Mouse (Mus musculus) cerebellum, adult 11 months (tissue): ENCODE results near the gene Slc7a7.

Experiments used
- DNase-seq: peaks from one replicate; pipeline ENCODE4 v3.0.0; 2022

The Slc7a7 gene

DNA sequence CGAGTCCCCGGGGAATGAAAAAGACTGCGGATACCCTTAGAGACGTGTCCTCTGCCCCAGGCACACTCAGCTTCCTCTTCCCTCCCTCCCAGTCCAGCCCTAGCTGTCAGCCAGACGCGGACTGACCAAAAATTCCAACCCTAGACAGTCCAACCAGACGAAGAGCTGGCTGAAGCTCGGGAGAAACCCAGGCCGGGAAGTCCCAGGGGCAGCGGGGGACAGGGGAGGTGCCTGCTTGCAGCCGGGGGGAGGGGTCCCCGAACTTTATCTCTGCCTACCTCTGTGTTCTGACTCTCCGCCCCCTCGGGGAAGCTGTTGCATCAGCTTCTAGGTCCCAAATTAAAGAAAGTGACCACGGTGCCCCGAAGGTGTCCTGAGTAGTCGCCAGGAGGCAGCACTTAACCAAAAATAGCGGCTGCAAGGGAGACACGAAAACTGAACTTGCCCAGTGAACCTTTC is at the start of gene Slc7a7:
Gene Slc7a7, minus strand, starts transcription at position 158 of the 459 bp plus-strand sequence.
- no peak for DNase-seq

GRCm38 (mm10) chr14:54464293-54465005 is 46.9 kb upstream of the Slc7a7 start:
- peak; percentile 61 for DNase-seq

- DNase-seq, result peak; percentile 84
Measured at GRCm38 (mm10) chr14:54463959-54464292, 46.3 kb upstream of the Slc7a7 start, which contains the start of gene Lrp10. Gene Lrp10 (plus strand): TSS chr14:54464137.

GRCm38 (mm10) chr14:54463108-54463958 is 45.8 kb upstream of the Slc7a7 start:
- DNase-seq, result no peak

DNA sequence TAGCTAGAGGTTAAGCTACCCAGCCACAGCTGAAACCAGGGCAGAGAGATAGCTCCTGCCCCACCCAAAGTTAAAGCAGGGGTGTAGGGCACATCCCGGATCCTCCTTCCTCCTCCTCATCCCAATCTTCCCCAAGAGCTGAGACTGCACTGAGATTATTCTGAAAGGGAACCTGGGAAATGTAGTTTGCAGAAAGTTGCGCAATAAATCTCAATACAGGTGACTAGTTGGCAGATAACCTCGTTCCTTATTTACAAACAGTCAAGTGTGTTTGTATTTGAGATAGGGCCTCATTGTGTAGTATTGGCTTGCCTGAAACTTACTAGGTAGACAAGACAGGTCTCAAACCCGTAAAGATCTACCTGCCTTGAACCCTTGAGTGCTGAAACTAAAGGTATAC is 44.6 kb upstream of the Slc7a7 start:
- DNase-seq, result no peak

DNA sequence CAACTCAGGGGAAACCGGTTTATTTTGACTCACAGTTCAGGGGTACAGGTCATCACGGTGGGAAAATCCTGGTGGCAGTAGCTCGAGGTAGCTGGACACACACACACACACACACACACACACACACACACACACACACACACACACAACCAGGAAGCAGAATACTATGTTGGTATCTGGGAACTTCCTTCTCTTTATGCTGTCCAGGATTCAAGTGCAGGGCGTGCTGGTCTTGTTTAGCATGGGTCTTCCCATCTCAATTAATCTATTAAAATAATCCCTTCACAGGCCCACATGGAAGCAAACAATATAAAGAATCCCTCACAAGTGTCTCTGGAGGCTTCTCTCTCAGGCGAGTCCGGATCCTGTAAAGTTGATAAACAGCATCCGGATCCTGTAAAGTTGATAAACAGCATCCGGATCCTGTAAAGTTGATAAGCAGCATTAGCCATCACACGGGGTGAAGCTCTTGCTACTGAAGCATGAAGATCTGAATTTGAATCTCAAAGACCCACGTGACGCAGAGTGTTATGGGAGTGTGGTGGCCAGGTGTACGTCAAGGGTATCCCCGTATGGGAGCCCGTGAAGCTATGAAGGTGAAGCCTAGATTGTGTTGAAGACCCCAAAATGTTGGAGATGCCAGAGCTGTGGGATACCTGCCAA is 40.5 kb upstream of the Slc7a7 start:
- no peak for DNase-seq

DNA sequence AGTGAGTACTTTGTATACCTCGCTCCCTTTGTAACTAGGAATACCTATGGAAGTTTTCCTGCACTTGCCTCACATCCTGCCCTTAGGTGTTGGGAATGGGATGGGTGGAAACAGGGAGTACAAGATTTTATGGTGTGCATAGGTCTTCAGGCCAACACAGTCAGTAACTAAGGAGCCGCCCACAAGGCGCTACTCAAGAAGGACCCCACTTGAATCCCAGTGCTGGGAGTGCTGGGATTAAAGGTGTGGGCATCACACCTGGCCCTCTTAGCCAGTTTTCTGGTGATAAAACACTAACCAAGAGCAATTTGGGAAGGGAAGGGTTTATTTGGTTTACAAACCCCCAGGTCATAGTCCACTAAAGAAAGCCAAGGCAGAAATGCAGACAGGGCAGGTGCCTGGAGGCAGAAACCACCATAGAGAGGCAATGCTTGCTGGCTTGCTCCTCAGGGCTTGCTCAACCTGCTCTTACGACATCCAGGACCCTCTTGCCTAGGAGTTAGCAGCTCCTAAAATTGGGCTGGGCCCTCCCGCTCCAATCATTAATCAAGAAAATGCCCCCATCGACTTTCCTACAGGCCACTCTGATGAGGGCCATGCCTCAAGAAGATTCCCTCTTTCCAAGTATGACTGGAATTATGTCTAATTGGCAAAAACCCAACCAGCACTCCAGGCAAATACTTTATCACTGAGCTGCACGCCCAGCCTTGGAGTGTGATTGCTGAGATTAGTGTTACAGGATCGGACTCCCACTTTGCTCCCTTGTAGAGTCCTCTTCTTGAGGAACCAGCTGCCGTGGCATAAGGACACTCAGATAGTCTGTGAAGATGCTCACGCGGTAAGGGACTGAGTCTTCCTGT is 37.3 kb upstream of the Slc7a7 start:
- DNase-seq, result no peak

GRCm38 (mm10) chr14:54453566-54453965 is 36.0 kb upstream of the Slc7a7 start:
- DNase-seq, result no peak

GRCm38 (mm10) chr14:54445476-54445875 is 27.9 kb upstream of the Slc7a7 start:
- no peak for DNase-seq

- DNase-seq, result no peak
Measured at GRCm38 (mm10) chr14:54443712-54444618, 26.4 kb upstream of the Slc7a7 start.

- DNase-seq, result no peak
Measured at GRCm38 (mm10) chr14:54443196-54443595, 25.6 kb upstream of the Slc7a7 start.

DNA sequence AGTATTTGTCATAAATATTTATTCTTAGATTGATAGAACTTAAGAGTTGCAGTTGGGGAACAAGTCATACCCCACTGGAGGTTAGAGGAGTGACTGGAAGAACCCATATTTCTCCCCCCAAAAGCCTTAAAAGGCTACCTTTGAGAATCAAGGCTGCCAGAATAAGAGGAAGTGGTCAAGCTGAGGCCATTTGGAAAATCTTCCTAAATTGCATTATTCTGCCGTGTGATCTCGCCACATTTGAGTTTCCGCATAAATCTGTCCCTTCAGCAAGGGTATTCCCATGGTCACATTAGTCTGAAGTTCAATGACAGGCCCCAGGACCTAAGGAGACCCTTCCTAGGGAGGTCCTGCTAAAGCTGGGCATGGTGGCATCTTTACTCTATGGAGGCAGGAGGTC is 25.0 kb upstream of the Slc7a7 start:
- no peak for DNase-seq

GRCm38 (mm10) chr14:54441365-54441764 is 23.8 kb upstream of the Slc7a7 start:
- no peak for DNase-seq

DNA sequence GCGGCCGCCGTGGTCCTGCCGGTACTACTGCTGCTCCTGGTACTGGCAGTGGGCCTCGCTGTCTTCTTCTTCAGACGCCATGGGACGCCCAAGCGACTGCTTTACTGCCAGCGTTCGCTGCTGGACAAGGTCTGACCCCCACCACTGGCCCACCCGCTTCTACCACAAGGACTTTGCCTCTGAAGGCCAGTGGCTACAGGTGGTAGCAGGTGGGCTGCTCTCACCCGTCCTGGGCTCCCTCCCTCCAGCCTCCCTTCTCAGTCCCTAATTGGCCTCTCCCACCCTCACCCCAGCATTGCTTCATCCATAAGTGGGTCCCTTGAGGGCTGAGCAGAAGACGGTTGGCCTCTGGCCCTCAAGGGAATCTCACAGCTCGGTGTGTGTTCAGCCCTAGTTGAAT is 23.0 kb upstream of the Slc7a7 start:
- DNase-seq, result no peak

DNA sequence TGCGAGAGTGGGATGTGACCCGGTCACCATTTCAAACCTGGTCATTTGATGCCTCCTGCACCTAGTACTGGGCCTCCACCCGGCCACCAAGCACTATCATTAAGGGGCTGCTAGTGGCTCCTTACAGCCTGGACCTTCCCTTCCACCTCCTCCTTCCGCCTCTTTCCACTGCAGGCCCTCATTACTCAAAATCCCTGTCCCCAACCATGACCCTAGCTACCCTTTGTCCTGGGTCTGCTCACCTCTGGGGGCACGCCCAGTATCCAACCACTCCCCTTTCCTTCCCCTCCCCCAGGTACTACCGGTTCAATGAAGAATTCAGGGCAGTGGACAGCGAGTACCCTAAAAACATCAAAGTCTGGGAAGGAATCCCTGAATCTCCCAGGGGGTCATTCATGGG is 22.0 kb upstream of the Slc7a7 start:
- DNase-seq, result no peak

GRCm38 (mm10) chr14:54439155-54439554 is 21.6 kb upstream of the Slc7a7 start:
- DNase-seq, result no peak

DNA sequence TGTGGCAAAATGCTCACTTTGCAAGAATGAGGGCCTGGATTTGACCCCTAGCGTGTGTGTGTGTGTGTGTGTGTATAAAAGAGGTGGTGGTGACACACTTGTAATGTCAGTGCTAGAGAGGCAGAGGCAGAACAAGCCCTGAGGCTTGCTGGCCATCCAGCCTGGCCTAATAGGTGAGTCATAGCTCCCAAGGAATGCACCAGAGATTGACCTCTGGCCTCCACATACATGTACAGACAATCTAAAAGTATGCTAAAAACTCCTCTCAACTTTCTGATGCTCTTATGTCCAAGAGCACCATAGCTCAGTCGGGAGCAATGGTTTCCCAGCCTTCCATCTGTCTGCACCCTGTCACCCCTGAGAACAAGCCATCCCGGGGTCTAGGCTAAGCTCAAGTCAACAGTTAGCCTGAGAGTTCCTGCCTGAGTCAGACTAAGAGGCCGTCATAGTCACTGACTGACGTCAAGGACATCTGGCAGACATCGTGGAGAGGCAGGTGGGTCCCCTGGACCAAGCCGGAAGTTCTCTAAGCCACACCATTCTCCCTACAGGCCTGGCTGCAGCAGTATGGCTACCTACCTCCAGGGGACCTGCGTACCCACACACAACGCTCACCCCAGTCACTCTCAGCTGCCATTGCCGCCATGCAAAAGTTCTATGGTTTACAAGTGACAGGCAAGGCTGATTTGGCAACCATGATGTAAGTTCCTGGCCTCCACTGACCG is 17.8 kb upstream of the Slc7a7 start:
- no peak for DNase-seq

GRCm38 (mm10) chr14:54433941-54434531 is 16.5 kb upstream of the Slc7a7 start:
- DNase-seq, result no peak

DNA sequence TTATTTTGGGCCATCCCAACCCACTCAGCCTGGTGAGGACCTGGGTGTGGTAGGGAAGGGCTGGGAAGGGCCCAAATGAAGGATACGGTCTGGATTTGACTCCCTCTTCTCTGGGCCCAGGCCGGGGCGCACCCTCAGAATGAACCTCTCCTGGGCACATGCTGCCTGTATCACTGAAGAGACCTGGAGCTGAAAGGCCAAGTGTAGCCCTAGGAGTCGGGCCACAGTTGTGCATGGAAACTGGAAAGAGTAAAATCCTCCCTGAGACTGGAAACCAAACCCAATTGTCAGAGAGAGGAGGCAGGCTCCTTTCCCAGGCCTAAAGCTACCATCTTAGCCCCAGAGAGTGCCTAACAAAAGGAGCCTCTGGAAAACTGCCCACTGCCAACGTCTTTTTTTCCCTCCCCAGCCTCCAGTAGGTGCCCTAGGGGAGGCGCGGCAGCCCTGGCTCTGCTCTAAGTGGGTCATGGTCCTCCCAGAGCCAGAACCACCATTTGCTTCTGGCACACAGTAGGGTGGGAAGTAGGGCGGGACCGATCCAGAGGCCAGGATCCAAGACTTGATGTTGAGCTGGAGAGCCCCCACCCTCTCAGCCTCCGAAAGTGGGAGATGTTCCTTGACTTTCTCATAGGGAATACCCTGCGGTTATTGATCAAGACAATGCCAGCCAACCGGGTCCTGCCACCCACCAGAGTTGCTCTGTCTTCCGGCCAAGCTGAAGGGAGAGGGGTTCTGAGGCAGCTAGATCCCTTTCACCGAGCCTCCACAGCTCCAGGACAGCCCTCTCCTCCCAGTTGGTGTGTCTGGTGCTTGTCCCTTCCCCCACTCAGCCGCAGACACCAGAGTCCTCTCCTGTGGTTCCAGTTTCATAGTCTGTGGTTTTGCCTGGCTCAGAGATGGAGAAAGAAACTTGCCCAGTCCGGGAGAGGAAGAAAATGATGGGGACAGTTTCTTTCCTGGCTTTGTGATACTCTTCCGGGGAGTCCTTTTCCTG is 15.6 kb upstream of the Slc7a7 start:
- DNase-seq, result no peak
